ENCODE assay signal across 10 mouse cellular contexts in genomic region chr12:79611665-79612064, GRCm38 (mm10).
DNase-seq lines count a peak whose midpoint lies in the region; ATAC-seq and TF ChIP-seq lines count a peak whose summit lies in the region.
"Had no signal": no experiment of that assay in that cellular context is flagged by ENCODE, and none has a peak within 500 bp of the region (broad histone marks: within the 10 kb centered on the region; RNA-seq: fewer than 3 reads in every experiment).

No protein-coding gene starts in this region.

- H3K27me3 ChIP-seq in hindbrain, embryonic 10.5 days (ENCODE audit: insufficient read depth, poor library complexity, severe bottlenecking): peaks cover 22% of the 10 kb centered on the region
- no peaks in the 10 kb centered on the region for H3K27me3 ChIP-seq in hindbrain, postnatal 0 days (ENCODE audit: insufficient read depth, low read length)
- no peaks in the 10 kb centered on the region for H3K27me3 ChIP-seq in embryonic facial prominence, embryonic 13.5 days
- H3K27me3 ChIP-seq in liver, embryonic 12.5 days (replicated peaks): no peaks in the 10 kb centered on the region

- no peaks in the 10 kb centered on the region for H3K36me3 ChIP-seq in hindbrain, embryonic 10.5 days
- no peaks in the 10 kb centered on the region for H3K36me3 ChIP-seq in hindbrain, postnatal 0 days (ENCODE audit: insufficient read depth, low read length)
- H3K36me3 ChIP-seq in embryonic facial prominence, embryonic 13.5 days: no peaks in the 10 kb centered on the region
- H3K36me3 ChIP-seq in liver, embryonic 12.5 days: no peaks in the 10 kb centered on the region

- H3K4me1 ChIP-seq in hindbrain, embryonic 10.5 days (replicated peaks): peaks cover 53% of the 10 kb centered on the region
- no peaks in the 10 kb centered on the region; the same call in 1 of the 2 replicates for H3K4me1 ChIP-seq in hindbrain, postnatal 0 days (ENCODE audit: insufficient read depth, low read length)
- peaks cover 63% of the 10 kb centered on the region for H3K4me1 ChIP-seq in embryonic facial prominence, embryonic 13.5 days
- peaks cover 72% of the 10 kb centered on the region for H3K4me1 ChIP-seq in liver, embryonic 12.5 days

- ATAC-seq in hindbrain, postnatal 0 days: no peak
- no peak for ATAC-seq in embryonic facial prominence, embryonic 13.5 days (ENCODE audit: insufficient number of reproducible peaks, insufficient read depth, low FRiP score, low TSS enrichment, low read depth)
- ATAC-seq in liver, embryonic 12.5 days: peak; percentile 60
- ATAC-seq: CD4-positive, CD25-positive, alpha-beta regulatory T cell, adult 4 months had no signal

- no peak for TF ChIP-seq CTCF in hindbrain, postnatal 0 days (IDR thresholded peaks at IDR 0.05; ENCODE audit: low read depth)

- no peak overlapping the region for H3K4me3 ChIP-seq in hindbrain, embryonic 10.5 days
- H3K4me3 ChIP-seq in hindbrain, postnatal 0 days (ENCODE audit: low read length): no peak overlapping the region
- H3K4me3 ChIP-seq in embryonic facial prominence, embryonic 13.5 days: no peak overlapping the region
- H3K4me3 ChIP-seq in liver, embryonic 12.5 days: peak overlapping the region; percentile 18; the same call in 1 of the 2 replicates

- DNase-seq in hindbrain, embryonic 10.5 days (ENCODE audit: low spot score): no peak
- DNase-seq in hindbrain, postnatal 0 days (ENCODE audit: low spot score): no peak
- peak; percentile 18 for DNase-seq in MEL-GATA-1-ER (ENCODE audit: extremely low read depth, low read depth)
- no peak for DNase-seq in right cerebral cortex, postnatal 36 days (ENCODE audit: low spot score in 2 of 2)
- DNase-seq in urinary bladder, adult 2 months (ENCODE audit: low spot score): no peak
- no peak for DNase-seq in cerebellum, adult 11-12 months
- DNase-seq: adrenal gland, postnatal 25 days had no signal

- H3K27ac ChIP-seq in hindbrain, embryonic 10.5 days: peak overlapping the region; percentile 84
- H3K27ac ChIP-seq in hindbrain, postnatal 0 days: no peak overlapping the region
- peak overlapping the region; percentile 57 for H3K27ac ChIP-seq in embryonic facial prominence, embryonic 13.5 days
- peak overlapping the region; percentile 92 for H3K27ac ChIP-seq in liver, embryonic 12.5 days

- WGBS in hindbrain, embryonic 10.5 days: 87% methylated on average over 2 of the region's 2 CpGs
- 95% methylated on average over 2 of the region's 2 CpGs for WGBS in hindbrain, postnatal 0 days
- 95% methylated on average over 2 of the region's 2 CpGs for WGBS in embryonic facial prominence, embryonic 13.5 days
- 20% methylated on average over 2 of the region's 2 CpGs for WGBS in liver, embryonic 12.5 days (ENCODE audit: insufficient replicate concordance)

- no peak overlapping the region for H3K9ac ChIP-seq in hindbrain, postnatal 0 days (replicated peaks; ENCODE audit: low read length)
- no peak overlapping the region for H3K9ac ChIP-seq in embryonic facial prominence, embryonic 13.5 days
- peak overlapping the region; percentile 57 for H3K9ac ChIP-seq in liver, embryonic 12.5 days

- no peaks in the 10 kb centered on the region for H3K9me3 ChIP-seq in hindbrain, embryonic 10.5 days
- no peaks in the 10 kb centered on the region for H3K9me3 ChIP-seq in hindbrain, postnatal 0 days (ENCODE audit: low read length)
- H3K9me3 ChIP-seq in embryonic facial prominence, embryonic 13.5 days: no peaks in the 10 kb centered on the region
- no peaks in the 10 kb centered on the region for H3K9me3 ChIP-seq in liver, embryonic 12.5 days (replicated peaks)

- H3K4me2 ChIP-seq in hindbrain, postnatal 0 days (ENCODE audit: low read depth, low read length): no peak overlapping the region
- no peak overlapping the region for H3K4me2 ChIP-seq in embryonic facial prominence, embryonic 13.5 days
- H3K4me2 ChIP-seq in liver, embryonic 12.5 days: peak overlapping the region; percentile 70
